Mouse (Mus musculus) hindbrain, embryonic 14.5 days (tissue): ENCODE measurements around the gene Tsr3. TPM values are rescaled to one million over a fixed set of nuclear protein-coding genes. Genes with fewer than 3 reads are reported as not detected.

ENCODE experiments used
- ATAC-seq: fragments of 200-750 bp; cut with Nextera tagmentation; 2 replicates; pipeline ENCODE4 v1.8.0; 2017; ENCODE audit warnings: moderate number of reproducible peaks, mild to moderate bottlenecking, moderate TSS enrichment, moderate library complexity; ENCODE audit not compliant: low FRiP score
- DNase-seq: peaks from one replicate; pipeline ENCODE4 v3.0.0-alpha.2; 2015; ENCODE audit warnings: low spot score
- H3K27ac ChIP-seq: fragments of 300-500 bp; sonication (generic); 2 replicates; pipeline ENCODE4 v1.5.1; 2014; ENCODE audit warnings: mild to moderate bottlenecking, moderate library complexity
- H3K27me3 ChIP-seq: fragments of 300-500 bp; sonication (generic); 2 replicates; pipeline ENCODE4 v1.6.1; 2014; ENCODE audit warnings: mild to moderate bottlenecking, low read length, mixed read lengths; ENCODE audit not compliant: control insufficient read depth, insufficient read depth
- H3K36me3 ChIP-seq: fragments of 300-500 bp; sonication (generic); replicated peaks from 2 replicates; pipeline ENCODE4 v1.6.1; 2014; ENCODE audit not compliant: control insufficient read depth, insufficient read depth
- H3K4me1 ChIP-seq: fragments of 300-500 bp; sonication (generic); replicated peaks from 2 replicates; pipeline ENCODE4 v1.6.1; 2014; ENCODE audit warnings: antibody characterized with exemption, low read length, mixed read lengths; ENCODE audit not compliant: control insufficient read depth, insufficient read depth
- H3K4me2 ChIP-seq: fragments of 300-500 bp; sonication (generic); replicated peaks from 2 replicates; pipeline ENCODE4 v1.6.1; 2014; ENCODE audit warnings: mild to moderate bottlenecking, moderate library complexity
- H3K4me3 ChIP-seq: fragments of 300-500 bp; sonication (generic); replicated peaks from 2 replicates; pipeline ENCODE4 v1.5.1; 2014; ENCODE audit warnings: mild to moderate bottlenecking, low read length
- H3K9ac ChIP-seq: fragments of 300-500 bp; sonication (generic); 2 replicates; pipeline ENCODE4 v1.6.1; 2014
- H3K9me3 ChIP-seq: fragments of 300-500 bp; sonication (generic); 2 replicates; pipeline ENCODE4 v1.6.1; 2016; ENCODE audit warnings: low read length; ENCODE audit not compliant: control insufficient read depth
- WGBS: fragments of 180-500 bp; shearing (Covaris S2); extraction: QIAGEN DNeasy Blood & Tissue Kit; methylation state at CpG from one replicate; pipeline ENCODE4 v1.1.7; 2014; 5-methylcytosine and 5-hydroxymethylcytosine counted together
- polyA plus RNA-seq: library from polyadenylated mRNA; unstranded; fragments of >200 nt; fragmentation: Nextera tagmentation; extraction: Ambion mirVana; gene quantifications from 2 replicates; pipeline ENCODE4 v1.2.1, GENCODE M21; 2014

Tsr3 gene
- 52.1 and 53.4 TPM in 2 replicates for polyA plus RNA-seq

- Histone ChIP-seq H3K27ac (peak within 1 kb of the TSS; percentile 75), H3K4me1 (peaks cover 20% of the 10 kb centered on the region), H3K9ac (peak within 1 kb of the TSS; percentile 74), H3K36me3 (peaks cover 48% of the 10 kb centered on the region), H3K4me3 (peak within 1 kb of the TSS; percentile 65), H3K9me3 (no peaks in the 10 kb centered on the region), H3K27me3 (no peaks in the 10 kb centered on the region), H3K4me2 (peak within 1 kb of the TSS; percentile 98)
- WGBS, result under 1% methylated on average over 78 of the region's 80 CpGs
- DNase-seq (peak; percentile 91), ATAC-seq (peak; percentile 88)
Observed at GRCm38 (mm10) chr17:25239695-25240636, at the start of gene Tsr3, which contains the start of gene Gnptg. Tsr3 (plus strand) TSS chr17:25240170. Gnptg (minus strand) TSS chr17:25240124.

- Histone ChIP-seq H3K27ac (no peak overlapping the region), H3K36me3 (peaks cover 76% of the 10 kb centered on the region), H3K27me3 (no peaks in the 10 kb centered on the region), H3K9me3 (no peaks in the 10 kb centered on the region), H3K4me1 (no peaks in the 10 kb centered on the region), H3K4me2 (no peak overlapping the region), H3K4me3 (no peak overlapping the region), H3K9ac (no peak overlapping the region)
- no peak for ATAC-seq
- 96% methylated on average over 4 of the region's 4 CpGs for WGBS
- DNase-seq, result no peak
Observed at GRCm38 (mm10) chr17:25202401-25202800, 37.6 kb upstream of the Tsr3 start.

- Histone ChIP-seq H3K9me3 (no peaks in the 10 kb centered on the region), H3K36me3 (peaks cover 99% of the 10 kb centered on the region), H3K4me1 (no peaks in the 10 kb centered on the region), H3K9ac (no peak overlapping the region), H3K4me2 (no peak overlapping the region), H3K4me3 (no peak overlapping the region), H3K27me3 (no peaks in the 10 kb centered on the region), H3K27ac (no peak overlapping the region)
- no peak for DNase-seq
- no peak for ATAC-seq
- 91% methylated on average over 4 of the region's 4 CpGs for WGBS
Observed at GRCm38 (mm10) chr17:25210006-25210405, 30.0 kb upstream of the Tsr3 start.

GRCm38 (mm10) chr17:25210680-25211466 lies 29.1 kb upstream of the Tsr3 start:
- H3K27ac ChIP-seq, result no peak overlapping the region

GRCm38 (mm10) chr17:25211705-25212104 lies 28.3 kb upstream of the Tsr3 start:
- DNase-seq, result no peak
- no peak for ATAC-seq
- H3K4me3 ChIP-seq, result no peak overlapping the region
- no peaks in the 10 kb centered on the region for H3K27me3 ChIP-seq
- H3K9me3 ChIP-seq, result no peaks in the 10 kb centered on the region
- no peak overlapping the region for H3K4me2 ChIP-seq
- no peak overlapping the region for H3K27ac ChIP-seq
- no peaks in the 10 kb centered on the region for H3K4me1 ChIP-seq
- H3K36me3 ChIP-seq, result peaks cover 97% of the 10 kb centered on the region
- WGBS, result 91% methylated on average over 4 of the region's 4 CpGs
- no peak overlapping the region for H3K9ac ChIP-seq

More at GRCm38 (mm10) chr17:25210680-25211466, 29.1 kb upstream of the Tsr3 start:
- H3K27me3 ChIP-seq, result no peaks in the 10 kb centered on the region
- no peaks in the 10 kb centered on the region for H3K9me3 ChIP-seq
- no peak overlapping the region for H3K4me3 ChIP-seq
- DNase-seq (no peak), ATAC-seq (no peak)
- H3K4me1 ChIP-seq, result no peaks in the 10 kb centered on the region
- WGBS, result 87% methylated on average over 15 of the region's 15 CpGs
- no peak overlapping the region for H3K4me2 ChIP-seq
- H3K9ac ChIP-seq, result no peak overlapping the region
- H3K36me3 ChIP-seq, result peaks cover 98% of the 10 kb centered on the region

- Histone ChIP-seq H3K27ac (no peak overlapping the region), H3K36me3 (peaks cover 90% of the 10 kb centered on the region), H3K9me3 (no peaks in the 10 kb centered on the region), H3K27me3 (no peaks in the 10 kb centered on the region), H3K4me3 (no peak overlapping the region), H3K4me2 (no peak overlapping the region), H3K4me1 (no peaks in the 10 kb centered on the region), H3K9ac (no peak overlapping the region)
- DNase-seq (no peak), ATAC-seq (no peak)
- 89% methylated on average over 3 of the region's 3 CpGs for WGBS
Observed at GRCm38 (mm10) chr17:25215431-25215830, 24.5 kb upstream of the Tsr3 start.

GRCm38 (mm10) chr17:25218967-25219366 lies 21.0 kb upstream of the Tsr3 start:
- Histone ChIP-seq H3K4me2 (no peak overlapping the region), H3K9me3 (no peaks in the 10 kb centered on the region), H3K27ac (no peak overlapping the region), H3K4me1 (0 out of 2 replicates have a peak, but pooled peaks cover 7% of the 10 kb centered on the region), H3K4me3 (no peak overlapping the region), H3K36me3 (peaks cover 56% of the 10 kb centered on the region), H3K9ac (no peak overlapping the region), H3K27me3 (no peaks in the 10 kb centered on the region)
- 92% methylated on average over 9 of the region's 9 CpGs for WGBS
- DNase-seq, result no peak
- no peak for ATAC-seq

- Histone ChIP-seq H3K27me3 (no peaks in the 10 kb centered on the region), H3K4me1 (0 out of 2 replicates have a peak, but pooled peaks cover 7% of the 10 kb centered on the region), H3K36me3 (peaks cover 49% of the 10 kb centered on the region), H3K27ac (no peak overlapping the region), H3K9me3 (no peaks in the 10 kb centered on the region), H3K4me3 (no peak overlapping the region), H3K9ac (no peak overlapping the region), H3K4me2 (no peak overlapping the region)
- WGBS, result 96% methylated on average over 15 of the region's 15 CpGs
- DNase-seq, result no peak
- no peak for ATAC-seq
Observed at GRCm38 (mm10) chr17:25219492-25220295, 20.3 kb upstream of the Tsr3 start.
